Mouse (Mus musculus): Measurements from ENCODE around the gene Chrnb2. TPM values are rescaled to one million over a fixed set of nuclear protein-coding genes. Genes with fewer than 3 reads are reported as not detected.

Gene Chrnb2
- polyA plus RNA-seq, 1 experiment from 2014 or later, result 0.95 TPM

- H3K4me3 ChIP-seq (ENCODE audit: low read depth, low read length), result no peak overlapping the region
- H3K4me1 ChIP-seq (replicated peaks; ENCODE audit: control insufficient read depth, insufficient read depth, low read length), result no peaks in the 10 kb centered on the region
- H3K27ac ChIP-seq (ENCODE audit: low read depth, low read length), result no peak overlapping the region
- no peak overlapping the region for H3K4me2 ChIP-seq (replicated peaks; ENCODE audit: low read depth)
- TF ChIP-seq CTCF (IDR thresholded peaks at IDR 0.05; ENCODE audit: low read depth), result peak; percentile 43; the same call in 1 of the 2 replicates
- no peaks in the 10 kb centered on the region for H3K27me3 ChIP-seq (replicated peaks; ENCODE audit: control insufficient read depth, insufficient read depth, low read length)
- no peak for ATAC-seq
- H3K36me3 ChIP-seq (ENCODE audit: control insufficient read depth, insufficient read depth), result no peaks in the 10 kb centered on the region
- WGBS, result 67% methylated on average over 2 of the region's 2 CpGs
- no peaks in the 10 kb centered on the region for H3K9me3 ChIP-seq (ENCODE audit: control insufficient read depth)
- H3K9ac ChIP-seq (ENCODE audit: low read depth, low read length), result no peak overlapping the region
Observed at GRCm38 (mm10) chr3:89728848-89729247, 35.6 kb downstream of the Chrnb2 start.

- Histone ChIP-seq H3K4me1 (replicated peaks; ENCODE audit: control insufficient read depth, insufficient read depth, low read length) (no peaks in the 10 kb centered on the region), H3K36me3 (ENCODE audit: control insufficient read depth, insufficient read depth) (no peaks in the 10 kb centered on the region), H3K4me2 (replicated peaks; ENCODE audit: low read depth) (no peak overlapping the region), H3K9me3 (ENCODE audit: control insufficient read depth) (no peaks in the 10 kb centered on the region), H3K27me3 (replicated peaks; ENCODE audit: control insufficient read depth, insufficient read depth, low read length) (no peaks in the 10 kb centered on the region), H3K4me3 (ENCODE audit: low read depth, low read length) (no peak overlapping the region), H3K9ac (ENCODE audit: low read depth, low read length) (no peak overlapping the region), H3K27ac (ENCODE audit: low read depth, low read length) (no peak overlapping the region)
- TF ChIP-seq CTCF (IDR thresholded peaks at IDR 0.05; ENCODE audit: low read depth), result peak; percentile 82
- 14% methylated on average over 4 of the region's 4 CpGs for WGBS
- 0 out of 2 replicates have a peak, but pooled peaks have one; percentile 22 for ATAC-seq
Observed at GRCm38 (mm10) chr3:89727028-89727427, 37.4 kb downstream of the Chrnb2 start.

- Histone ChIP-seq H3K4me2 (replicated peaks; ENCODE audit: low read depth) (no peak overlapping the region), H3K36me3 (ENCODE audit: control insufficient read depth, insufficient read depth) (no peaks in the 10 kb centered on the region), H3K27ac (ENCODE audit: low read depth, low read length) (no peak overlapping the region), H3K27me3 (replicated peaks; ENCODE audit: control insufficient read depth, insufficient read depth, low read length) (no peaks in the 10 kb centered on the region), H3K4me1 (replicated peaks; ENCODE audit: control insufficient read depth, insufficient read depth, low read length) (no peaks in the 10 kb centered on the region), H3K9ac (ENCODE audit: low read depth, low read length) (no peak overlapping the region), H3K9me3 (ENCODE audit: control insufficient read depth) (no peaks in the 10 kb centered on the region), H3K4me3 (ENCODE audit: low read depth, low read length) (no peak overlapping the region)
- WGBS, result 60% methylated on average over 7 of the region's 7 CpGs
- ATAC-seq, result no peak
- TF ChIP-seq CTCF (IDR thresholded peaks at IDR 0.05; ENCODE audit: low read depth), result no peak
Observed at GRCm38 (mm10) chr3:89723400-89724084, 40.9 kb downstream of the Chrnb2 start.

- Histone ChIP-seq H3K9me3 (ENCODE audit: control insufficient read depth) (no peaks in the 10 kb centered on the region), H3K27ac (ENCODE audit: low read depth, low read length) (no peak overlapping the region), H3K4me2 (replicated peaks; ENCODE audit: low read depth) (no peak overlapping the region), H3K9ac (ENCODE audit: low read depth, low read length) (no peak overlapping the region), H3K4me3 (ENCODE audit: low read depth, low read length) (no peak overlapping the region), H3K4me1 (replicated peaks; ENCODE audit: control insufficient read depth, insufficient read depth, low read length) (no peaks in the 10 kb centered on the region), H3K27me3 (replicated peaks; ENCODE audit: control insufficient read depth, insufficient read depth, low read length) (no peaks in the 10 kb centered on the region), H3K36me3 (ENCODE audit: control insufficient read depth, insufficient read depth) (no peaks in the 10 kb centered on the region)
- no peak for ATAC-seq
- no peak for TF ChIP-seq CTCF (IDR thresholded peaks at IDR 0.05; ENCODE audit: low read depth)
Observed at GRCm38 (mm10) chr3:89722032-89722431, 42.4 kb downstream of the Chrnb2 start.

GRCm38 (mm10) chr3:89715967-89716256 is 48.5 kb downstream of the Chrnb2 start:
- peak overlapping the region; percentile 97 for H3K4me2 ChIP-seq (replicated peaks; ENCODE audit: low read depth)
- 0 out of 2 replicates have a peak, but pooled peaks cover 3% of the 10 kb centered on the region for H3K4me1 ChIP-seq (replicated peaks; ENCODE audit: control insufficient read depth, insufficient read depth, low read length)
- peak overlapping the region; percentile 88; the same call in 1 of the 2 replicates for H3K4me3 ChIP-seq (ENCODE audit: low read depth, low read length)
- no peak for ATAC-seq
- 57% methylated on average over 6 of the region's 6 CpGs for WGBS
- no peak overlapping the region for H3K27ac ChIP-seq (ENCODE audit: low read depth, low read length)
- H3K36me3 ChIP-seq (ENCODE audit: control insufficient read depth, insufficient read depth), result no peaks in the 10 kb centered on the region
- H3K27me3 ChIP-seq (replicated peaks; ENCODE audit: control insufficient read depth, insufficient read depth, low read length), result no peaks in the 10 kb centered on the region
- H3K9me3 ChIP-seq (ENCODE audit: control insufficient read depth), result no peaks in the 10 kb centered on the region
- peak overlapping the region; percentile 82; the same call in 1 of the 2 replicates for H3K9ac ChIP-seq (ENCODE audit: low read depth, low read length)
- TF ChIP-seq CTCF (IDR thresholded peaks at IDR 0.05; ENCODE audit: low read depth), result no peak

GRCm38 (mm10) chr3:89715207-89715966 is 49.0 kb downstream of the Chrnb2 start:
- peak; percentile 55 for ATAC-seq
- no peaks in the 10 kb centered on the region for H3K9me3 ChIP-seq (ENCODE audit: control insufficient read depth)
- H3K27ac ChIP-seq (ENCODE audit: low read depth, low read length), result no peak overlapping the region; the same call in 1 of the 2 replicates
- no peak for TF ChIP-seq CTCF (IDR thresholded peaks at IDR 0.05; ENCODE audit: low read depth)
- no peaks in the 10 kb centered on the region for H3K27me3 ChIP-seq (replicated peaks; ENCODE audit: control insufficient read depth, insufficient read depth, low read length)
- WGBS, result 2% methylated on average over 59 of the region's 59 CpGs
- H3K4me2 ChIP-seq (replicated peaks; ENCODE audit: low read depth), result peak overlapping the region; percentile 97
- H3K4me1 ChIP-seq (replicated peaks; ENCODE audit: control insufficient read depth, insufficient read depth, low read length), result 0 out of 2 replicates have a peak, but pooled peaks cover 3% of the 10 kb centered on the region
- peak overlapping the region; percentile 88 for H3K4me3 ChIP-seq (ENCODE audit: low read depth, low read length)
- peak overlapping the region; percentile 82 for H3K9ac ChIP-seq (ENCODE audit: low read depth, low read length)
- H3K36me3 ChIP-seq (ENCODE audit: control insufficient read depth, insufficient read depth), result no peaks in the 10 kb centered on the region
